Mouse (Mus musculus): Measurements from ENCODE around the gene Ckmt1. TPM values are rescaled to one million over a fixed set of nuclear protein-coding genes. Genes with fewer than 3 reads are reported as not detected.

Ckmt1 gene
- polyA plus RNA-seq, 1 experiment from 2014 or later: 43.6 TPM

Other genes with a start within 250 kb of the Ckmt1 start
- 0.20 TPM in 1 of 2 replicates, not detected in the other for gene Tgm7, start 247.9 kb upstream of the Ckmt1 start, polyA plus RNA-seq (2014; fragmentation: Nextera tagmentation; extraction: Ambion mirVana)
- gene Adal, start 217.3 kb upstream of the Ckmt1 start, polyA plus RNA-seq (2014; fragmentation: Nextera tagmentation; extraction: Ambion mirVana): 21.8 and 22.7 TPM in 2 replicates
- gene Lcmt2, start 217.1 kb upstream of the Ckmt1 start, polyA plus RNA-seq (2014; fragmentation: Nextera tagmentation; extraction: Ambion mirVana): 20.1 and 23.9 TPM in 2 replicates
- gene Tubgcp4, start 187.1 kb upstream of the Ckmt1 start, polyA plus RNA-seq (2014; fragmentation: Nextera tagmentation; extraction: Ambion mirVana): 53.5 and 58.6 TPM in 2 replicates
- 12.2 and 12.9 TPM in 2 replicates for gene Zscan29, start 186.6 kb upstream of the Ckmt1 start, polyA plus RNA-seq (2014; fragmentation: Nextera tagmentation; extraction: Ambion mirVana)
- 71.2 and 86.0 TPM in 2 replicates for gene Trp53bp1, start 86.3 kb upstream of the Ckmt1 start, polyA plus RNA-seq (2014; fragmentation: Nextera tagmentation; extraction: Ambion mirVana)
- 10.4 and 16.1 TPM in 2 replicates for gene Map1a, start 68.1 kb upstream of the Ckmt1 start, polyA plus RNA-seq (2014; fragmentation: Nextera tagmentation; extraction: Ambion mirVana)
- 15.4 and 18.0 TPM in 2 replicates for gene Ppip5k1, start 2.3 kb upstream of the Ckmt1 start, polyA plus RNA-seq (2014; fragmentation: Nextera tagmentation; extraction: Ambion mirVana)
- gene Strc, start 29.5 kb downstream of the Ckmt1 start, polyA plus RNA-seq (2014; fragmentation: Nextera tagmentation; extraction: Ambion mirVana): not detected in 2 replicates
- 484 and 546 TPM in 2 replicates for gene Pdia3, start 56.1 kb downstream of the Ckmt1 start, polyA plus RNA-seq (2014; fragmentation: Nextera tagmentation; extraction: Ambion mirVana)
- 2.2 and 3.0 TPM in 2 replicates for gene Catsper2, start 56.1 kb downstream of the Ckmt1 start, polyA plus RNA-seq (2014; fragmentation: Nextera tagmentation; extraction: Ambion mirVana)
- 13.7 and 14.1 TPM in 2 replicates for gene Ell3, start 86.6 kb downstream of the Ckmt1 start, polyA plus RNA-seq (2014; fragmentation: Nextera tagmentation; extraction: Ambion mirVana)
- gene Serf2, start 91.5 kb downstream of the Ckmt1 start, polyA plus RNA-seq (2014; fragmentation: Nextera tagmentation; extraction: Ambion mirVana): 552 and 574 TPM in 2 replicates
- 89.7 and 90.8 TPM in 2 replicates for gene Hypk, start 95.6 kb downstream of the Ckmt1 start, polyA plus RNA-seq (2014; fragmentation: Nextera tagmentation; extraction: Ambion mirVana)
- 0.21 and 0.69 TPM in 2 replicates for gene Serinc4, start 99.1 kb downstream of the Ckmt1 start, polyA plus RNA-seq (2014; fragmentation: Nextera tagmentation; extraction: Ambion mirVana)
- 52.8 and 53.8 TPM in 2 replicates for gene Mfap1b, start 116.4 kb downstream of the Ckmt1 start, polyA plus RNA-seq (2014; fragmentation: Nextera tagmentation; extraction: Ambion mirVana)
- 25.1 and 27.5 TPM in 2 replicates for gene Mfap1a, start 149.0 kb downstream of the Ckmt1 start, polyA plus RNA-seq (2014; fragmentation: Nextera tagmentation; extraction: Ambion mirVana)
- 8.6 and 9.3 TPM in 2 replicates for gene Wdr76, start 149.0 kb downstream of the Ckmt1 start, polyA plus RNA-seq (2014; fragmentation: Nextera tagmentation; extraction: Ambion mirVana)

Data from stomach, embryonic 14.5 days (tissue).